Mouse (Mus musculus): ENCODE measurements around the gene Ube2k.

- TF ChIP-seq POLR2AphosphoS2 (IDR thresholded peaks at IDR 0.05; ENCODE audit: insufficient read length, low read depth) (no peak), TCF12 (IDR thresholded peaks at IDR 0.05; ENCODE audit: insufficient read depth, poor library complexity, severe bottlenecking) (no peak), POLR2A (IDR thresholded peaks at IDR 0.05; ENCODE audit: insufficient read length, low read depth) (no peak), USF1 (IDR thresholded peaks at IDR 0.05; ENCODE audit: low read depth) (no peak), MYOD1 (IDR thresholded peaks at IDR 0.05; ENCODE audit: control insufficient read depth in 1 of 3, insufficient read length in 2 of 3, low read depth in 2 of 3) (no peak), REST (IDR thresholded peaks at IDR 0.05; ENCODE audit: insufficient read depth, insufficient read length) (no peak), TCF3 (IDR thresholded peaks at IDR 0.05; ENCODE audit: insufficient read length, low read depth) (no peak), SRF (IDR thresholded peaks at IDR 0.05; ENCODE audit: control insufficient read depth, insufficient read length, low read depth) (no peak), CEBPB (IDR thresholded peaks at IDR 0.05; ENCODE audit: insufficient read depth, poor library complexity, severe bottlenecking) (no peak), MYOG (IDR thresholded peaks at IDR 0.05; ENCODE audit: control insufficient read depth in 1 of 3, insufficient read depth in 1 of 3, insufficient read length in 2 of 3, low read depth in 2 of 3) (no peak)
Measured at GRCm38 (mm10) chr5:65500231-65500630, 36.8 kb upstream of the Ube2k start.
